Mouse (Mus musculus) embryonic fibroblast, embryonic 13.5 days (primary cell): Measurements from ENCODE around the gene Ftl1-ps1.

Source experiments
- CTCF ChIP-seq: IDR thresholded peaks from 2 replicates; pipeline ENCODE4 v1.5.1; 2011; ENCODE audit warnings: mild to moderate bottlenecking, control low read depth, low read length, moderate library complexity, borderline replicate concordance; ENCODE audit not compliant: insufficient read depth
- POLR2A ChIP-seq: IDR thresholded peaks from 2 replicates; pipeline ENCODE4 v1.6.1; 2011; ENCODE audit warnings: low read depth, mild to moderate bottlenecking, control low read depth, low read length, moderate library complexity

DNA sequence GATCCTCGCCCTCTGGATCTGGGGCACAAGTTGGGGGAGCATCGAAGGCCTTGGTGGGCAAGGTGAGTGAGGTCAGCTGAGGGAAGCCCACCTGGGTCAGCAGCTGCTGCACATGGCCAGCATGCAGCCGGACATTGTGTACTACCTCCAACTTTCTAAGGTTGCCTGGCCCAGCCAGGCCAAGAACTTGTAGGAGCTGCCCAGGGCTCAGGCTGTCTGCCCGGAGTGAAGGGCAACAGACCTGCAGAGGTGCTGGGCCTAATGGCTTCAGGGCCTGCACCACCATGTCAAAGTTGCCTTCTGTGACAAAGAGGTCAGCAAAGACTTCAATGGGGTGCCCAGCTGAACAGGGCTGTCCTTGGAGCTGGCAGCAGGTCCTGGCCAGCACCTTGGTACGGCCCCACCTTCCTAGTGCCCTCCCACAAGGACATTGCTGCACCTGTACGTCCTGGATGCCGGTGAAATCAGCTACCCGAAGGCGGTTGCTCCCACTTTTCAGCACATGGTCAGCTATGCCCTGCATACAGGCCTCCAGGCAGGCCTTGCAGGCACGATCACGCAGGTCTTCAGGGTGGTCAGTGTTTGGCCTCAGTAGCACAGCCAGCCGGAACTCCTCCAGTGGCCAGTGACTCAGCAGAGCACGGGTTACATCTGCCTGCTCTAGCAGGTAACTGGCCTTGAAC is 36.2 kb upstream of the Ftl1-ps1 start:
- TF ChIP-seq POLR2A (no peak), CTCF (no peak)
